Mouse (Mus musculus) heart, postnatal 36 days (tissue): ENCODE results near the gene Exosc6. TPM values are rescaled to one million over a fixed set of nuclear protein-coding genes. Genes with fewer than 3 reads are reported as not detected.
"Not testable (repeated sequence)": the region's sequence is repeated elsewhere in the genome, so short reads cannot be mapped to it uniquely, and the experiment has no call there.

Experiments used
- DNase-seq, 2 experiments: peaks; one replicate each; pipeline ENCODE4 v3.0.0; 2021 to 2022
- intact Hi-C: fragments of 180-260 bp; cut with DNase I; formaldehyde crosslinking; loops from one replicate; pipeline ENCODE4 v1.15.1; 2025
- total RNA-seq, 2 experiments: library from RNA; stranded (reverse); gene quantifications; 2 replicates each; pipeline ENCODE4 v1.2.3; 2021

Gene Exosc6
- total RNA-seq, 2 experiments from 2014 or later = not detected

DNA sequence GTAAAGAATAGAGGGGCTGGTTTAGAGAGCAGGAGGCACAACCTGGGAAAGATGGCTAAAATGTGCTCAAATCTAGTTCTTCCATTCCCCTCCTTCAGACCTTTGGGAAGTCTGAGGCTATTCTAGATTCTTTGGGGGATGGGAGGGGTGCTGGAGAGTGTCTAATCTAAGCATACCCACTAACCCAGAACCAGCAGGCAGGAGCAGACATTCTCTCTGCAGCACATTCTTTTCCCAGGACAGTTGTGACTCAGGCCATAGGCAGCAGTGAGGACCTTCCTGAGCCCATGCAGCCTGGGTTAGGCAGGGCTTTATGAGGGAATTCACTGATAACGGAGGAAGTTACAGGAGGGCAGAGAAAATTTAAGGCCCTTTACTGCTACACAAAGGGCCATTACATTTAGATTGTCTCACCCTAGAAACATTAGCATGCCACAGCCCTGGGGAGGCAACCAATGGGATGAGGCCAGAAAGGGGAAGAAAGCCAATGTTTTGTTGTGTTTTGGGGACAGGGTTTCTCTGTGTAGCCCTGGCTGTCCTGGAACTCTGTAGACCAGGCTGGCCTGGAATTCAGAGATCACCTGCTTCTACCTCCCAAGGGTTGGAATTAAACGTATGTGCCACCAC is 2.9 kb downstream of the Exosc6 start:
- DNase-seq = no peak
- intact Hi-C loops = no loop called here

DNA sequence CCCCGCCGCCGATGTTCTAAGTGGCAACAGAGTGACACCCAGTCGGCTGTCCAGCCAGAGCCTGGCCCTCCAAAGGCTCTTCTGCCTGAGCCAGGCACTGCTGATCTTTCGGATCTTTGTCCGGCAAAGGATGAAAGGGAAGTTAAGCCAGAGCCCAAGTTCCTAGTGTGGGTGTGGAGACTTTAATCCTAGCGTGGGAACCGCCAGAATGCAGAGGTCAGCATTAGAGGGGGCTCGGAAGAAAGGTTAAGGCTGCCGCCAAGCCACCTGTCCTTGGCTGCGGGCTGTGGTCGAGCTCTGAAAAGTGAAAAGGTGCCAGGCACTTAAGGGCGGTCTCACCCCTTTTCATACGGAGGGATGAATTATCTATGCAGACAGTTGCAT is 5.5 kb downstream of the Exosc6 start:
- intact Hi-C loops = loop anchor here (2.0 kb wide), 1 partner anchor 29 kb away; no protein-coding TSS in a partner anchor
- DNase-seq = peak in 1 of 2 experiments; percentile 12

DNA sequence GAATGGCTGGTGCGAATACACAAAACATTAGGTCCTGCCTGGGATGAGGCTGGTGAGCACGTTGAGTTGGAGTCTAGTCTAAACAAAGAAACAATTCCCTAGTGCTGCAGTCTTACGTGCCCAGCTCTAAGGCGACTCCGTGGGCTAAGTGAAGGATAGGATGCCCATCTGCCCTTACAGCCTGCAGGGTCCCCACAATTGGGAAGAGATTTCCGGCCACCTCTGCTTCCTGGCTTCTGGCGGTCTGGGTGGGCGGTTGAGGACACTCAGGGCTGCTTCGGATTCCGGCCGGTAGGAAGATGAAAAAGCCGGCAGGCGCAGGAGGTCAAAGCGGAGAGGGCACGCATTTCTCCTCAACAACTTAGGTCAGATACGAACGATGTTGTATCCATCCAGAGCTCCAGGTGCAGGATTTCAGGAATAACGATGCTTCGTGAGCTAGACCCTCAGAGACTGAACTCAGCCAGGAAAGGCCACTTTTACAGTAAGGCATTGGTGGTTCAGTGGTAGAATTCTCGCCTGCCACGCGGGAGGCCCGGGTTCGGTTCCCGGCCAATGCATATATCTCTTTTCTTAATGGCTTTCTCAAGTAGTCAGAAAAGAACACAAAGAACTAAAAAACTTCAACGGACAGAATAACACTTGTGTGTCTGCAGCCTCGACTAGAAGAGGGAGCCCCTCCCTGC is 6.1 kb downstream of the Exosc6 start:
- intact Hi-C loops = loop anchor here (2.0 kb wide), 1 partner anchor 29 kb away; no protein-coding TSS in a partner anchor
- peak; percentile 88 to 95 for DNase-seq

DNA sequence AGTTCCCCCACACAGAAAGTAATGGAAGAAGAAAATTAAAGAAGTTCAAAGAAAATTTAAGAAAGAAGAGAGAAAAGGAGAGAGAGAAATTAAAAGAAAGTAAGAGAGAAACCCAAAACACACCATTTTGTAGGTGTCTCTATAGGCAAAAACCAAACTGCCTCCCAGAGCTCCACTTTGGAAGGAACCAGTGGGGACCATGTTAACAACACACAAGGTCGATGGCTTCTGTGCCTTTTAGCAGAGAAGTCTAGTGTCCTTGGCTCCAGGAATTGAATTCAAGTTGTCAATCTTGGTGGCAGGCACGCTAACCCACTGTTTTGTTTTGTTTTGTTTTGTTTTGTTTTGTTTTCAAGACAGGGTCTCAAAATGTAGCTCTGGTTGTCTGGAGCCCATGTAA is 6.8 kb downstream of the Exosc6 start:
- intact Hi-C loops = loop anchor here (2.0 kb wide), 1 partner anchor 28 kb away; no protein-coding TSS in a partner anchor
- DNase-seq = no peak

DNA sequence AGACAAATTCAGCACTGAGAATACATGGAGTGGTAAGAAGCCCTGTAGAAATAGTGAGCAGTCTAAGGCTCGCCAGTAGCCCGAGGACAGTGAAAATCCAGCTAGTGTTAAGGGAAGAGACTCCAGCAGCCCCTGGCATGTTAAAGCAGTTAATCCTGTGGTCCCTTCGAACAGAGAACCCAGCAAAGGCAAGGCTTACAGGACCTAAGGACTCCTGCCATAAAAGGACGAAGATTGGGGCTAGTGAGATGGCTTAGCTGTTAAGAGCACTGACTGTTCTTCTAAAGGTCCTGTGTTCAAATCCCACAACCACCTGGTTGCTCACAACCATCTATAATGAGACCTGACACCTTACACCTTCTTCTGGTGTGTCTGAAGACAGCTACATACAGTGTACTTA is 10.2 kb downstream of the Exosc6 start:
- intact Hi-C loops = no loop called here
- no peak for DNase-seq

DNA sequence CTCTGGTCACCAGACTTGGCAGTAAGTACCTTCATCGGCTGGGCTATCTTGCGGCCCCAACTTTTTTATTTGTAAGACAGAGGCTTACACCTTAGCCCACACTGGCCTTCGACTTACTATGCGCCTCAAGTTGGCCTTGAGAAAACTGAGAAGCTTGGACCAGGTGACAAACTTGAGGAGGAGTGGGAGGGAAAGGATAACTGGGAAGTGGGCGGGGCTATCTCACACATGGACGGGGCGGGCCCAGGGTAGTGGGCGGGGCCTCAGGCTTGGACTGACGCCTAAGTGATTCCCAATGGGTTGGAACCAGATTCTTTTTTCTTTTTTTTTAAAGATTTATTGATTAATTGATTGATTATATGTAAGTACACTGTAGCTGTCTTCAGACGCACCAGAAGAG is 11.3 kb downstream of the Exosc6 start:
- DNase-seq = no peak
- intact Hi-C loops = no loop called here

DNA sequence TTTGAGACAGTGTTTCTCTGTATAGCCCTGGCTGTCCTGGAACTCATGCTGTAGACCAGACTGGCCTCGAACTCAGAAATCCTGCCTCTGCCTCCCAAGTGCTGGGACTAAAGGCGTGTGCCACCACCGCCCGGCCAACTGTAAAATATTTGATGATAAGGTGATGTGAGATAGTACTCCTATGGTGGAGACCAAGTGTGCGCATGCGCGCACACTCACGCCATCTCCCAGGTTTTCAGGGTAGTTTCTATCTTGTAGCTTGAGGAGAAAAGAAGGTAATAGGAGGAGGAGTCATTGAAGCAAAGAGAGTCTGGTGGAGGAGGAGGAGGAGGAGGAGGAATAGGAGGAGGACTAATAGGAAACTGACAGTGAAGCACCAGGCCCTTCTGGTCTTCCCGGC is 12.5 kb downstream of the Exosc6 start:
- DNase-seq, intact Hi-C loops: not testable (repeated sequence)

DNA sequence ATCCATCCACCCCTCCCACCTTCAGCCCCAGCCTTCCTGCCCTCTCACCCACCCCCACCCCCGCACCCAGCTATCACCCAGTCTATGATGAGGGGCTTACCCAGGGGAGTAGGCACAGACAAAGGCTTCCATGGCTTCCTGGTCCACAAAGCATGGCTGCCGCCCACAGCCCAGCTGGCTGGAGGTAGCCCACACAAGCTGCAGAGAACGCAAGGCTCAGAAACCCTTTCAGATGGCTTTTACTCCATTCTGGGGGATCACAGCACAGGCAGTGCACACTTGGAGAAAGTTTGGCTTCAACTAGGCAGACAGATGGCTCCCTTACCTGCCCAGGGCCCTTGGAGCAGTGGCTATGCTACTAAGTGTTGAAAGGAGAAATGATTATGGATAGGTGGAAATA is 19.8 kb downstream of the Exosc6 start:
- intact Hi-C loops = no loop called here
- DNase-seq = no peak

DNA sequence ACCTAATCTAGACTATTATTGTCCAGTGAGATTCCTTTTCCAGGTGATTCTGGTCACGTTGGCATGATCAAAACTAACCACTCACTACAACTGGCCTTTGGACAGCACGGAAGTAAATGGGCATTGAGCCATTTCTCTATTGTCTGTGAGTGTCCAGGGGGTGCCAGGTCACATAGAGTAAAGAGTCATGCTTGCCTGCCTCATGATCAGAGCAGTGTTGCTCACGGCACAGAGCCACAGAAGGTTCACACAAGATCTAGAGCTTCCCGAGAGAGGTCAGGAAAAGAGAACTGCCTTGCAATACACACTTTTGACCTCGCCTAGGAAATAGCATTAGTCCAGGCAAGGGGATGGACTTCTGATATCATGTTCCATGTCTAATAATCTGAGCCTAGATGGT is 23.3 kb downstream of the Exosc6 start:
- no peak for DNase-seq
- intact Hi-C loops = no loop called here

DNA sequence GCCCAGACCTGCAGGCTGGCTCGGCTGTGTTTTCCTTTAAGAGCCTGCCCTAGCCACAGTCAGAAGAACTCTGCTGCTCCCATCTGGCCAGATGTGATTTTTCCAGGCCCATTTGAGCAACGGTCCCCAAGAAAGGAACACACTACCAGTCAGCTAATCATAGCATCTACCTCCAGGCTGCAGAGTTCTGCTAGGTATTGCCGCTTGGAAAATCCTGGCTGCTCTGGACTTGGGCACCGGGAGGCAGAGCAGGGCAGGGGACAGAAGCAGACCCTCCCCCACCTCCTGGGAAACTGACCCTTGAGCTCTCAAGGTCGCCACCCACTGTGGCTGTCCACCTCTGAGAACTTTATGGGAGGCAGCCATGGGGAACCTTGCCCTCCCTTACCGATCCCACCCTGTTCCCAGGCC is 23.7 kb downstream of the Exosc6 start:
- intact Hi-C loops = no loop called here
- no peak for DNase-seq

DNA sequence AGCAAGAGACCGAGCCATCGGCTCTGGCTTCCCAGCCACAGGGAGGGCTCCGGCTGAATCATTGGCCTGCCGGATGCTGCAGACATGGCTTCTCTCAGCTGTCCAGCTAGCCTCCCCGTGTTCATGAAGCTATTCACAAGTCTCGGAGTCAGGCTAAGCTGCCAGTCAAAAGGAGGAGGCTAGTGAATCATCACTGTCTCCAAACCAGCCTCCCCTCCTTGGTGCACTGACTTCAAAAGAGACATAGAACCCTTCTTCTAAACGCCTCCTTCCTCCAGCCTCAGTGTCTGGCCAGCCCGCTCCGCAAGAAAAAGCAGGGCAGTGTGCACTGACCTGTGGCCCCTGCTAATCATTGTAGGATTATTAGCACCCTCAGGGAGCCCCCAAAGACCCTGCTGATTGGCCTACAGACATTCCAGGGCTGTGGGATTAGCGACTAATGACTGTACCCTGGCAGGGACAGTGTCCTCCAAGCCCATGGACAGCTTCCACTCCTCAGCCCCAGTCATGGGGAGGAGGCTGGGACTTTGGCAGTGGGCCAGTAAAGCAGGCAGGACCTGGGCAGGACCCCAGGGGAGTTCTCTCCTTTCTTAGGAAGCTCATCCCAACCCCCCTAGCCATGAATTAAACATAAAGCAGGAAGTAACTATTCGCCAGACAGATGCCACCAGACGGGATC is 25.6 kb downstream of the Exosc6 start:
- no peak for DNase-seq
- intact Hi-C loops = no loop called here

DNA sequence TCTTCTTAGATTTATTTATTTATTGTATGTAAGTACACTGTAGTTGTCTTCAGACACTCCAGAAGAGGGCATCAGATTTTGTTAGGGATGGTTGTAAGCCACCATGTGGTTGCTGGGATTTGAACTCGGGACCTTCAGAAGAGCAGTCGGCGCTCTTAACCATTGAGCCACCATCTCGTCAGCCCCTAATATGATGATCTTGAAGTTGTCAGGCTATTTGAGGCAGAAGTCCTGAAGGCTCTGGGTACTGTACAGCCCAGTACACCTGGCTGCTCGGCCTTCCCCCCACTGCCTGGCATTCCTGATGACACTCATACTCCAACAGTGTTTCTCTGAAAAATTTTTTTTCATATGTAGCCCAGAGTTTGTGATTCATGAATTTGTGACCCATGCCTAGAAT is 27.8 kb downstream of the Exosc6 start:
- DNase-seq, intact Hi-C loops: not testable (repeated sequence)

DNA sequence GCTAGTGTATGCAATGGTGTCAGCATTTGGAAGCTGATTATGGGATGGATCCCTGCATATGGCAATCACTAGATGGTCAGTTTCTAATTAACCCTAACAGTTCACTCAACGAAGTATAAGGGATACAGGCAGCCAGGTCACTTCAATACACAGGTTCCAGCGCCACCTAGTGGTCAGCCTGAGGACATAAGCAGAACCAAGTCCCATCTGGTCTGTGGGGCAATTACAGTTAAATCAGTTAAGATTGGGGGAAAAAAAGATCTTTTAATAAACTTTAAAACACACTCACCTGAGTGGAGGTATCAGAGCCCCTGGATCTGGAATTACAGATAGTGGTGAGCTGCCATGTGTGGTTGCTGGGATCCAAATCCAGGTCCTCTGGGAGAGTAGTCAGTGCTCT is 34.0 kb downstream of the Exosc6 start:
- intact Hi-C loops = loop anchor here (2.0 to 5.0 kb wide), 3 partner anchors 27 to 343 kb away; partner anchors contain the start of genes Cog4 and Sf3b3
- DNase-seq = peak; percentile 77 to 81

DNA sequence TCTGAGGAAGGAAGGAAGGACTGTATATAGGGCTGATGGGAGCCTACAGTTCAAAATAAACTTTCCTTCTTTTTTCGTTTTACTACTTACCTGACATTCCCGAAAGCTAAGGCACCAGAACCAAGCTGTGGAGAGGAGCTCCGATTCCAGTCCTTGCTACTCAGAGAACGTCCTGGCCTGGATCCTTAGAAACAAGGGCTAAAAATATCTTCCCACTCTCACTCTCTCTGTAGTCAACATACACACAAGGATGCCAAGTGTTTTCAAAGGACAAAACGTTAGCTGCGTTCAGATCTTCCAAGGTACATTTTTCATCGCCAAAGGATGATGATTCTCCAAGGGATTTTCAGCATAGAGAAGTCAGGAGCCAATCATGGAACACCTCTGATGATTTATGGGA is 35.6 kb downstream of the Exosc6 start:
- no peak for DNase-seq
- intact Hi-C loops = loop anchor here (2.0 to 5.0 kb wide), 3 partner anchors 29 to 344 kb away; partner anchors contain the start of genes Cog4 and Sf3b3

DNA sequence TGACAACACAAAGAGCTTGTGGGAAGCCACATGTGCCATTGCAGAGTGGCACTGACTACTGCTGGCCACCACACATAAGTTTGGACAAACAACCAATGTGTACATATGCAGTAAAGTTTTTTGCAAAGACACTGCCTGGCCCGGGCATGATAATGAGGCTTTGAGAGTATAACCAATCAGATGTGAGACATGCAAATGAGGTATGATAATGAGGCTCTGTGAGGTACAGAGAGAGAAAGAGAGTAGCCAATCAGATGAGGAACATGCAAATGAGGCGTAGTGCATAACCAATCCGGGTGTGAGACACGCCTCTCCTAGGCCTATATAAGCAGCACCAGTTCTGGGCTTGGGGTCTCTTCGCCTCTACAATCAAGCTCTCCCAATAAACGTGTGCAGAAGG is 36.2 kb downstream of the Exosc6 start, which contains the start of gene Clec18a:
TSS of gene Clec18a (minus strand) at position 101 of the 400 bp plus-strand sequence.
- intact Hi-C loops = loop anchor here (5.0 kb wide), 2 partner anchors 245 to 345 kb away; partner anchors contain the start of genes Cog4 and Sf3b3
- not testable (repeated sequence) for DNase-seq

DNA sequence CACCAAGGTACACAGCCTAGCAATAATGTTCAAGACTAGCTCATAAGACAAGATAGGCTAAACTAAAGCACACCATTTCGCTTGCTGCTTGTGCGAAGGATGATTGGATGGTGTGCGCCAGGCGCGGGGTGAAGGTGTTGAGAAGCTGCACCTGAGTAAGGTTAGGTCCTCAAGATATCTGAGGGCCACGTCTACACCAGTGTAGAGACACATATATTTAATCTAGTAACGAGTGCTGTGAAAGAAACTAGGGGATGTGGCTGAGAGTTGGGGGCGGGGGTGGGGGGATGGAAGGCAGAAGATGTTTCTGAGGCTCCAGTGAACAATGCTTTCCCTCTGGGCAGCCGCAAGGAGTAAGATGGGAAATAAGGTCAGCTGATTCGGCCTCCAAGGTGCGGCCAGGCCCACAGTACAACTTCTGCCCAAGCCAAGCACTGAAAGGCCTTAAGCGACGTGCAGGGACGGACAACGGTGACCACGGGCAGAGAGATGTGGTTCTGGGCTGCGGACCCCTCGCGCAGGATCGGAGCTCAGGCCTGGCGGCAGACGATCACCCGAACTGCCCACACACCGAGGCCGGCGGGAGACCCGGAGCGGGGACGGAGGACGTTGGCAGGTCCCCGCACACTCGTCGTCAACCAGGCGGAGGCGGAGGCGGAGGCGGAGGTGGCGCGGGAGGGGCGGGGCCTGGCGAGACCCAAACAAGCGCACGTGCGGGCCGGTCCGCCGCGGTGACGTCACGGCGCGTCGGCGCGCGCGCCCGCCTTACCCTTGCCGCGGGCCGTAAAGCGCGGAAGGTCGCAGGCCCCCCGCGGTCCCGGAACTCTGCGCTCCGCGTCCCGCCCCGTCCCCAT is 38.0 kb downstream of the Exosc6 start, which contains the start of gene Pdpr:
TSS of gene Pdpr (plus strand) at position 766 of the 854 bp plus-strand sequence.
- DNase-seq = peak; percentile 92 to 93
- intact Hi-C loops = loop anchor here (5.0 kb wide), 2 partner anchors 247 to 347 kb away; partner anchors contain the start of genes Cog4 and Sf3b3

DNA sequence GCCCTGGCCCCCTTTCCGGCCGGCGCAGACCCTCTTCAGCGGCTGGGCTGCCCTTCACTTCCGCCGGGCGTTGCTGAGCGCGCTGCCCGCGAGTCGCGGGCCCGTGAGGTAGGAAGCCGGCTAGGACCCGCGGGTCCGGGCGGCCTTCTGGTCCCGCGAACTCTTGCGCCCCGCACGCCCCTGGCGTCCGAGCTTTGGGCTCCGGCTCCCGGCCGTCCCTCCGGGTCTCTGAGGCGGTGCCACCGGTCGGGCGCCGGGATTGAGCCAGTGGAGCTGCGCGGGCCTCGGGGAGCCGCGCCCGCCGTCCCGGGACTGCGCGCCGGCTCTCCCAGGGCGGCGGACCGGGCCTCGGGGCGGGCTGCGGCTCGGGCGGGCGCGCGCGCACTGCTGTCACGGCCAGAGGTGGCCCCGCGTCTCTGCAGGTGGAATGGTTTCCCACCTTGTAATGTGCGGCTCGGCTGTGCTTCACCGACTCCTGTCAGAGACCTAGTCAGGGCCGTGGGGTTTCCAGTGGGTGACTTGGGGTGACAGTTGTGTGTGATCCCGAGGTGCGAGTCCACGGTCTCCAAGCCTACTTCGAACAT is 38.7 kb downstream of the Exosc6 start:
- intact Hi-C loops = loop anchor here (5.0 kb wide), 2 partner anchors 248 to 348 kb away; partner anchors contain the start of genes Cog4 and Sf3b3
- peak in 1 of 2 experiments; percentile 17 for DNase-seq
